ENCODE assay signal across 8 mouse cellular contexts in genomic region chr5:125393622-125394603, GRCm38 (mm10). TPM values are rescaled to one million over a fixed set of nuclear protein-coding genes. Genes with fewer than 3 reads are reported as not detected.
DNase-seq lines count a peak whose midpoint lies in the region; ATAC-seq and TF ChIP-seq lines count a peak whose summit lies in the region.

No protein-coding gene starts in this region.

- peak; percentile 79 for DNase-seq in ES-E14 (ENCODE audit: low read depth, low spot score)
- DNase-seq in c-Kit-positive CD71-negative TER-119-negative erythroid progenitor cells, embryonic 14.5 days (ENCODE audit: low read depth): peak; percentile 88
- peak; percentile 97 for DNase-seq in forebrain, embryonic 14.5 days (ENCODE audit: low spot score)
- DNase-seq in heart, postnatal 4 days: peak; percentile 83
- peak; percentile 50 to 80 for DNase-seq in layer of hippocampus, adult 2 months (ENCODE audit: low spot score in 2 of 2)
- peak; percentile 77 for DNase-seq in ovary, postnatal 36 days (ENCODE audit: low spot score)
- DNase-seq in thymus, postnatal 25 days: peak; percentile 85

- peaks cover 2% of the 10 kb centered on the region; the same call in 1 of the 2 replicates for H3K36me3 ChIP-seq in ES-E14 (ENCODE audit: control insufficient read depth, insufficient read depth, low read length, poor library complexity, severe bottlenecking)
- no peaks in the 10 kb centered on the region for H3K36me3 ChIP-seq in forebrain, embryonic 14.5 days (ENCODE audit: control insufficient read depth, insufficient read depth, low read length)
- no peaks in the 10 kb centered on the region for H3K36me3 ChIP-seq in lung, embryonic 16.5 days (ENCODE audit: control insufficient read depth, insufficient read depth, low read length)

- H3K9ac ChIP-seq in ES-E14 (ENCODE audit: insufficient read depth, low read depth, low read length, poor library complexity, severe bottlenecking): peak overlapping the region; percentile 75
- H3K9ac ChIP-seq in forebrain, embryonic 14.5 days (ENCODE audit: low read length): peak overlapping the region; percentile 60
- H3K9ac ChIP-seq in lung, embryonic 16.5 days (ENCODE audit: low read length): peak overlapping the region; percentile 67

- no peaks in the 10 kb centered on the region for H3K9me3 ChIP-seq in ES-E14 (ENCODE audit: control insufficient read depth, insufficient read depth, low read depth, low read length)
- H3K9me3 ChIP-seq in forebrain, embryonic 14.5 days (replicated peaks; ENCODE audit: control insufficient read depth, low read length): no peaks in the 10 kb centered on the region
- no peaks in the 10 kb centered on the region for H3K9me3 ChIP-seq in lung, embryonic 16.5 days (ENCODE audit: control insufficient read depth, low read length)

- H3K4me1 ChIP-seq in ES-E14 (ENCODE audit: control insufficient read depth in 2 of 2, insufficient read depth in 2 of 2, low read length in 2 of 2, poor library complexity in 1 of 2): peaks cover 3 to 7% of the 10 kb centered on the region in 2 experiments; a peak in 2 of 4 replicates
- H3K4me1 ChIP-seq in forebrain, embryonic 14.5 days (ENCODE audit: control insufficient read depth, insufficient read depth, low read length): peaks cover 20% of the 10 kb centered on the region
- H3K4me1 ChIP-seq in lung, embryonic 16.5 days (replicated peaks; ENCODE audit: control insufficient read depth, insufficient read depth, low read length): peaks cover 35% of the 10 kb centered on the region

- 4% methylated on average over 23 of the region's 25 CpGs for WGBS in forebrain, embryonic 14.5 days
- WGBS in lung, embryonic 16.5 days: 5% methylated on average over 22 of the region's 25 CpGs

- H3K27ac ChIP-seq in ES-E14 (ENCODE audit: insufficient read depth, low read depth, low read length, poor library complexity, severe bottlenecking): peak overlapping the region; percentile 98
- H3K27ac ChIP-seq in forebrain, embryonic 14.5 days (ENCODE audit: low read depth, low read length): peak overlapping the region; percentile 98
- peak overlapping the region; percentile 100 for H3K27ac ChIP-seq in layer of hippocampus, adult 2 months
- peak overlapping the region; percentile 100 for H3K27ac ChIP-seq in lung, embryonic 16.5 days (ENCODE audit: low read length)

- ATAC-seq in forebrain, embryonic 14.5 days: peak; percentile 79
- ATAC-seq in lung, embryonic 16.5 days (ENCODE audit: low read depth): 0 out of 2 replicates have a peak, but pooled peaks have one; percentile 23

- in situ Hi-C loops in ES-E14 (cut with MboI; ENCODE audit: low sequenced_read_pairs in 2 of 2, unreplicated experiment in 2 of 2): no loop called here

- peak overlapping the region; percentile 60 for H3K4me2 ChIP-seq in forebrain, embryonic 14.5 days (ENCODE audit: low read length)
- H3K4me2 ChIP-seq in lung, embryonic 16.5 days (ENCODE audit: low read depth, low read length): peak overlapping the region; percentile 56

- H3K4me3 ChIP-seq in ES-E14 (ENCODE audit: insufficient read depth in 1 of 2, low read depth in 1 of 2, low read length in 2 of 2, poor library complexity in 1 of 2, severe bottlenecking in 1 of 2): peak overlapping the region; percentile 31 to 44; a peak in 3 of 4 replicates
- peak overlapping the region; percentile 23 for H3K4me3 ChIP-seq in forebrain, embryonic 14.5 days (ENCODE audit: low read depth, low read length)
- H3K4me3 ChIP-seq in layer of hippocampus, adult 2 months: peak overlapping the region; percentile 51
- peak overlapping the region; percentile 49 for H3K4me3 ChIP-seq in lung, embryonic 16.5 days (ENCODE audit: low read length)

- H3K27me3 ChIP-seq in forebrain, embryonic 14.5 days (replicated peaks; ENCODE audit: control insufficient read depth, insufficient read depth, low read length): no peaks in the 10 kb centered on the region
- no peaks in the 10 kb centered on the region for H3K27me3 ChIP-seq in lung, embryonic 16.5 days (ENCODE audit: control insufficient read depth, insufficient read depth, low read depth, low read length)

- TF ChIP-seq CTCF in layer of hippocampus, adult 2 months (conservative IDR thresholded peaks at IDR 0.05): no peak

TF ChIP-seq in ES-E14, 5 proteins besides CTCF, POLR2A, EP300 and RAD21:
- TF ChIP-seq MAFK (IDR thresholded peaks at IDR 0.05; ENCODE audit: insufficient read depth, low read depth, low read length) (0 out of 2 replicates have a peak, but pooled peaks have one; percentile 9), ZNF384 (IDR thresholded peaks at IDR 0.05; ENCODE audit: low read depth, low read length) (peak; percentile 87), ZC3H11A (IDR thresholded peaks at IDR 0.05; ENCODE audit: borderline replicate concordance, low read depth, low read length) (no peak)

RNA-seq across cellular contexts. Expression of gene Ubc, which starts 3.9 kb away (rescaled TPM):
- 1,120 and 1,195 TPM in 2 replicates for total RNA-seq in ES-E14 (2012; rRNA removed)
- polyA plus RNA-seq in forebrain, embryonic 14.5 days (2014; fragmentation: Nextera tagmentation; extraction: Ambion mirVana): 981 and 1,199 TPM in 2 replicates
- total RNA-seq in heart, postnatal 4 days (2021): 100 to 1,000 TPM; 781 to 834 TPM
- 100 to 1,000 TPM; 713 to 818 TPM for total RNA-seq in layer of hippocampus, adult 2 months (2021)
- 1,152 and 1,205 TPM in 2 replicates for polyA plus RNA-seq in lung, embryonic 16.5 days (2015; fragmentation: Nextera tagmentation; extraction: Ambion mirVana)

RNA-seq across cellular contexts. Expression of gene Gm10382, which starts 4.8 kb away (rescaled TPM):
- 0.98 and 1.6 TPM in 2 replicates for total RNA-seq in ES-E14 (2012; rRNA removed)
- polyA plus RNA-seq in forebrain, embryonic 14.5 days (2014; fragmentation: Nextera tagmentation; extraction: Ambion mirVana): 0.33 TPM in 1 of 2 replicates, not detected in the other
- under 1 TPM; 0.21 to 0.29 TPM for total RNA-seq in heart, postnatal 4 days (2021)
- not detected for total RNA-seq in layer of hippocampus, adult 2 months (2021)
- polyA plus RNA-seq in lung, embryonic 16.5 days (2015; fragmentation: Nextera tagmentation; extraction: Ambion mirVana): 0.29 and 0.36 TPM in 2 replicates

RNA-seq across cellular contexts. Expression of gene Dhx37, which starts 40.0 kb away (rescaled TPM):
- total RNA-seq in ES-E14 (2012; rRNA removed): 24.7 and 26.3 TPM in 2 replicates
- polyA plus RNA-seq in forebrain, embryonic 14.5 days (2014; fragmentation: Nextera tagmentation; extraction: Ambion mirVana): 4.7 and 7.0 TPM in 2 replicates
- 10 to 100 TPM; 13.6 to 14.6 TPM for total RNA-seq in heart, postnatal 4 days (2021)
- 10 to 100 TPM; 15.2 to 15.6 TPM for total RNA-seq in layer of hippocampus, adult 2 months (2021)
- polyA plus RNA-seq in lung, embryonic 16.5 days (2015; fragmentation: Nextera tagmentation; extraction: Ambion mirVana): 10.1 and 10.6 TPM in 2 replicates

RNA-seq across cellular contexts. Expression of gene Bri3bp, which starts 47.5 kb away (rescaled TPM):
- total RNA-seq in ES-E14 (2012; rRNA removed): 52.7 and 80.5 TPM in 2 replicates
- polyA plus RNA-seq in forebrain, embryonic 14.5 days (2014; fragmentation: Nextera tagmentation; extraction: Ambion mirVana): 26.0 and 29.1 TPM in 2 replicates
- total RNA-seq in heart, postnatal 4 days (2021): 10 to 100 TPM; 55.8 to 56.3 TPM
- 100 to 1,000 TPM in 1 of 2 experiments, 10 to 100 TPM in 1; 93.2 to 107 TPM for total RNA-seq in layer of hippocampus, adult 2 months (2021)
- polyA plus RNA-seq in lung, embryonic 16.5 days (2015; fragmentation: Nextera tagmentation; extraction: Ambion mirVana): 29.1 and 31.9 TPM in 2 replicates

RNA-seq across cellular contexts. Expression of gene Scarb1, which starts 53.0 kb away (rescaled TPM):
- total RNA-seq in ES-E14 (2012; rRNA removed): 28.8 and 36.8 TPM in 2 replicates
- 17.6 and 21.7 TPM in 2 replicates for polyA plus RNA-seq in forebrain, embryonic 14.5 days (2014; fragmentation: Nextera tagmentation; extraction: Ambion mirVana)
- total RNA-seq in heart, postnatal 4 days (2021): 10 to 100 TPM; 65.7 to 67.0 TPM
- total RNA-seq in layer of hippocampus, adult 2 months (2021): 10 to 100 TPM; 34.5 to 35.1 TPM
- 65.9 and 66.6 TPM in 2 replicates for polyA plus RNA-seq in lung, embryonic 16.5 days (2015; fragmentation: Nextera tagmentation; extraction: Ambion mirVana)

Comparison
In these comparisons a context has a peak if more than half of its experiments do, and no peak if none do; other contexts are left out.
1. Peak in every context shown above with its lines: DNase-seq, ATAC-seq, H3K4me3 ChIP-seq and H3K27ac ChIP-seq.